Mouse (Mus musculus) intestine, embryonic 15.5 days (tissue): ENCODE data around the gene Cyp27b1. TPM values are rescaled to one million over a fixed set of nuclear protein-coding genes. Genes with fewer than 3 reads are reported as not detected.

ENCODE experiments used
- ATAC-seq: fragments of 200-750 bp; cut with Nextera tagmentation; 2 replicates; pipeline ENCODE4 v1.8.0; 2017; ENCODE audit warnings: moderate TSS enrichment, moderate library complexity
- H3K27ac ChIP-seq: fragments of 300-500 bp; sonication (generic); 2 replicates; pipeline ENCODE4 v1.5.1; 2015; ENCODE audit warnings: mild to moderate bottlenecking, inconsistent platforms
- H3K27me3 ChIP-seq: fragments of 300-500 bp; sonication (generic); replicated peaks from 2 replicates; pipeline ENCODE4 v1.6.1; 2015; ENCODE audit warnings: inconsistent platforms
- H3K36me3 ChIP-seq: fragments of 300-500 bp; sonication (generic); 2 replicates; pipeline ENCODE4 v1.6.1; 2015; ENCODE audit warnings: inconsistent platforms
- H3K4me1 ChIP-seq: fragments of 300-500 bp; sonication (generic); replicated peaks from 2 replicates; pipeline ENCODE4 v1.6.1; 2015; ENCODE audit warnings: inconsistent platforms
- H3K4me2 ChIP-seq: fragments of 300-500 bp; sonication (generic); replicated peaks from 2 replicates; pipeline ENCODE4 v1.6.1; 2015; ENCODE audit warnings: mild to moderate bottlenecking, inconsistent platforms
- H3K4me3 ChIP-seq: fragments of 300-500 bp; sonication (generic); replicated peaks from 2 replicates; pipeline ENCODE4 v1.5.1; 2015; ENCODE audit warnings: inconsistent platforms
- H3K9ac ChIP-seq: fragments of 300-500 bp; sonication (generic); 2 replicates; pipeline ENCODE4 v1.6.1; 2015; ENCODE audit warnings: inconsistent platforms
- H3K9me3 ChIP-seq: fragments of 300-500 bp; sonication (generic); 2 replicates; pipeline ENCODE4 v1.6.1; 2016; ENCODE audit warnings: inconsistent platforms
- WGBS: fragments of 180-500 bp; shearing (Covaris S2); methylation state at CpG from one replicate; pipeline ENCODE4 v1.1.7; 2015; 5-methylcytosine and 5-hydroxymethylcytosine counted together
- polyA plus RNA-seq: library from polyadenylated mRNA; unstranded; fragments of >200 nt; fragmentation: Nextera tagmentation; extraction: Ambion mirVana; gene quantifications from 2 replicates; pipeline ENCODE4 v1.2.1, GENCODE M21; 2015

The Cyp27b1 gene
- polyA plus RNA-seq, 1 experiment from 2014 or later: 0.05 TPM

- no peak for ATAC-seq
- no peaks in the 10 kb centered on the region for H3K36me3 ChIP-seq
- H3K27ac ChIP-seq: no peak overlapping the region
- H3K4me2 ChIP-seq: no peak overlapping the region
- H3K4me3 ChIP-seq: no peak overlapping the region
- 76% methylated on average over 12 of the region's 12 CpGs for WGBS
- peaks cover 5% of the 10 kb centered on the region; the same call in 1 of the 2 replicates for H3K4me1 ChIP-seq
- H3K27me3 ChIP-seq: 0 out of 2 replicates have a peak, but pooled peaks cover 3% of the 10 kb centered on the region
- no peak overlapping the region for H3K9ac ChIP-seq
- H3K9me3 ChIP-seq: no peaks in the 10 kb centered on the region
Measured at GRCm38 (mm10) chr10:127036273-127036672, 11.8 kb upstream of the Cyp27b1 start.

- 75% methylated on average over 12 of the region's 12 CpGs for WGBS
- 0 out of 2 replicates have a peak, but pooled peaks cover 3% of the 10 kb centered on the region for H3K27me3 ChIP-seq
- no peak for ATAC-seq
Measured at GRCm38 (mm10) chr10:127037641-127038040, 10.4 kb upstream of the Cyp27b1 start.

GRCm38 (mm10) chr10:127040569-127041214 is 7.4 kb upstream of the Cyp27b1 start:
- H3K4me2 ChIP-seq: peak overlapping the region; percentile 97
- no peak overlapping the region; the same call in 1 of the 2 replicates for H3K27ac ChIP-seq
- peak overlapping the region; percentile 69 for H3K9ac ChIP-seq
- ATAC-seq: no peak
- H3K4me1 ChIP-seq: peaks cover 11% of the 10 kb centered on the region
- WGBS: 2% methylated on average over 20 of the region's 20 CpGs
- no peaks in the 10 kb centered on the region for H3K9me3 ChIP-seq
- peak overlapping the region; percentile 85 for H3K4me3 ChIP-seq
- no peaks in the 10 kb centered on the region for H3K36me3 ChIP-seq
- 0 out of 2 replicates have a peak, but pooled peaks cover 3% of the 10 kb centered on the region for H3K27me3 ChIP-seq

More at GRCm38 (mm10) chr10:127037641-127038040, 10.4 kb upstream of the Cyp27b1 start:
- H3K36me3 ChIP-seq: no peaks in the 10 kb centered on the region
- H3K27ac ChIP-seq: no peak overlapping the region
- no peak overlapping the region for H3K4me3 ChIP-seq
- no peak overlapping the region for H3K9ac ChIP-seq
- no peak overlapping the region for H3K4me2 ChIP-seq
- H3K9me3 ChIP-seq: no peaks in the 10 kb centered on the region
- H3K4me1 ChIP-seq: peaks cover 9% of the 10 kb centered on the region

- 0 out of 2 replicates have a peak, but pooled peaks cover 3% of the 10 kb centered on the region for H3K27me3 ChIP-seq
Measured at GRCm38 (mm10) chr10:127041274-127041766, 6.7 kb upstream of the Cyp27b1 start, which contains the start of the genes Mettl1 and Eef1akmt3. Gene Mettl1 (plus strand): TSS chr10:127041414. Gene Eef1akmt3 (minus strand): TSS chr10:127041513.

DNA sequence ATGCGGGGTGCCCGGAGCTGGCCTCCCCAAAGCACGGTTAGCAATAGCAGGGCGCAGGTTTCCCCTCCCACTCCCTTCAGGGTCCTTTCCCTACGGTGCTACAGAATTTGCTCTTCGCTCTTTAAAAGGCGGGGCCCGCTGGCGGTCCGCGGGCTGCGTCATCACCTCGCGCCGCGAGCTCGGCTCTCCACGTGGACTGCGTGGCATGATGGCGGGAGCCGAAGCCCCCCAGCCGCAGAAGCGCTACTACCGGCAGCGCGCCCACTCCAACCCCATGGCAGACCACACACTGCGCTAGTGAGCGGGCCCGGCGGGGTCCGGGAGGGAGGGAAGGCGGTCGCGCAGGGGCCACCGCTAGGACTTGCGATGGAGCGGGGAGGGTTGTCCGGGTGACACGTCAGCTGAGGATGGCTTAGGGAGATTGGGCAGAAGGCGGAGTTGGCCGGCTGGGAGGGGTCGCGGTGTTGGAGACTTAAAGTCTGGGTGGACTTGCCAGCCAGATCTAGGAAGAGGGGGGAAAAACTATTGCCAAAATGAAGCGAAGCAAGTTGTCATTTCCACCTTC is 6.2 kb upstream of the Cyp27b1 start:
- H3K9ac ChIP-seq: peak overlapping the region; percentile 69
- peaks cover 11% of the 10 kb centered on the region for H3K4me1 ChIP-seq
- H3K4me2 ChIP-seq: peak overlapping the region; percentile 97
- WGBS: under 1% methylated on average over 38 of the region's 44 CpGs
- peak; percentile 92 for ATAC-seq
- 0 out of 2 replicates have a peak, but pooled peaks cover 3% of the 10 kb centered on the region for H3K27me3 ChIP-seq
- 0 out of 2 replicates have a peak, but pooled peaks cover 2% of the 10 kb centered on the region for H3K36me3 ChIP-seq
- H3K27ac ChIP-seq: peak overlapping the region; percentile 71
- H3K9me3 ChIP-seq: no peaks in the 10 kb centered on the region
- peak overlapping the region; percentile 85 for H3K4me3 ChIP-seq

More at GRCm38 (mm10) chr10:127041274-127041766, 6.7 kb upstream of the Cyp27b1 start, which contains the start of the genes Mettl1 and Eef1akmt3:
- WGBS: 1% methylated on average over 28 of the region's 28 CpGs
- H3K4me1 ChIP-seq: peaks cover 11% of the 10 kb centered on the region
- H3K27ac ChIP-seq: peak within 1 kb of the TSS; percentile 71
- H3K36me3 ChIP-seq: 0 out of 2 replicates have a peak, but pooled peaks cover 2% of the 10 kb centered on the region
- H3K4me3 ChIP-seq: peak within 1 kb of the TSS; percentile 85
- ATAC-seq: peak; percentile 78
- H3K9ac ChIP-seq: peak within 1 kb of the TSS; percentile 69
- H3K4me2 ChIP-seq: peak within 1 kb of the TSS; percentile 97
- H3K9me3 ChIP-seq: no peaks in the 10 kb centered on the region

- WGBS: 16% methylated on average over 5 of the region's 5 CpGs
- peak overlapping the region; percentile 97 for H3K4me2 ChIP-seq
- no peaks in the 10 kb centered on the region for H3K9me3 ChIP-seq
- peak overlapping the region; percentile 69 for H3K9ac ChIP-seq
- peak; percentile 10 for ATAC-seq
- peaks cover 6% of the 10 kb centered on the region for H3K27me3 ChIP-seq
- peak overlapping the region; percentile 85 for H3K4me3 ChIP-seq
- H3K4me1 ChIP-seq: peaks cover 11% of the 10 kb centered on the region
- H3K27ac ChIP-seq: peak overlapping the region; percentile 71
- 0 out of 2 replicates have a peak, but pooled peaks cover 2% of the 10 kb centered on the region for H3K36me3 ChIP-seq
Measured at GRCm38 (mm10) chr10:127042468-127043115, 5.5 kb upstream of the Cyp27b1 start.

DNA sequence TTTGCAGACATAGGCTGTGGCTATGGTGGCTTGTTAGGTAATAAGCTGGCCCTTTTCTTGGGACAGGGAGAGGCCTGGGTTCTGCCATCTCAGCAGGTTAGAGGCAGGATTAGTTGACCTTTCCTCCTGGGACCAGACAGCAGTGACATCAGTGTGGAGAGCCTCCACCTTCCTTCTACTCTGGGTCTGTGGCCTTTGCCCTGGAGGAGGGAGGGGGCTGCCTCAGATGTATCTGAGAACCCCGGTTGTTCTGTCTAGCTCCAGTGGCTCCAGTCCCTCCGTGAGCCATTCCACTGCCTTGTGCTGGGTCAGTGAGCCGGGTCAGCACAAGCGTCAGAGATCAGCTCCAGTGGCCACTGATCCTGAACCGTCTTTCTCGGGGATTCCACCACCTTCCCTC is 4.9 kb upstream of the Cyp27b1 start:
- H3K4me2 ChIP-seq: 0 out of 2 replicates have a peak overlapping the region, but pooled peaks have one; percentile 97
- no peaks in the 10 kb centered on the region for H3K9me3 ChIP-seq
- H3K4me3 ChIP-seq: no peak overlapping the region
- no peak overlapping the region for H3K27ac ChIP-seq
- no peak for ATAC-seq
- H3K4me1 ChIP-seq: peaks cover 11% of the 10 kb centered on the region
- H3K36me3 ChIP-seq: 0 out of 2 replicates have a peak, but pooled peaks cover 2% of the 10 kb centered on the region
- peaks cover 12% of the 10 kb centered on the region for H3K27me3 ChIP-seq
- 91% methylated on average over 6 of the region's 6 CpGs for WGBS
- no peak overlapping the region for H3K9ac ChIP-seq

DNA sequence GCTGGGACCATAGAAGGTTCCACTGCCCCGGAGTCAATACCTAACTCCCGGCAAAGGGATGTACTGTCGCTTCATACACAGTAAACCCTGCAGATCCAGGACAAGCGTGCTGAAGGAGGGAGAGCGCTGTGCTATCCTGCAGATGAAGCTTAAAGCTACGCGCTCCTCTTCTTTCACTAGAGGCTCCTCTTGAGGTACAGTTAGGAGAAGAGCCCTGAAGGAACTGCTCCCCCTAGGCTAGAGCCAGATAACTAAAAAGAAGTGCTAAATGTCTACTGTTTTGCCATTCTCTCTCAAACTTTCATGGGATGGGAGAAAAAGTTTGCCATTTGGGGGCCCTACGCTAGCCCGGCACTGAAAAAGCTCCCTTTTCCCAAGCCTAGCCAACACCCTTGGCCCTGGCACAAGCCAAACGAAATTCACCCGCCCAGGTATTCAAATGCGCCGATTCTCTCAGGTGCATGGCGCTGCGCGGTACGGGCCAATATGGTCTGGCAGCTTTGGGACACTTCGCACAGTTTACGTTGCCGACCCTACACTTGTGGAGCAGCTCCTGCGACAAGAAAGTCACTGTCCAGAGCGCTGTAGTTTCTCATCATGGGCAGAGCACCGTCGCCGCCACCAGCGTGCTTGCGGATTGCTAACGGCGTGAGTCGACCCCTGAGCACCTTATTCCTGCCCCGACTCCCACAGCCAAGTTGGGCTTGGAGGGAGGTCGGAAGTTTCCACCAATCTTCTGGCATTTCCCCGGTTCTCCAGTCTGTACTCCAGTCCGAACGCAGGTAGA is 751 bp downstream of the Cyp27b1 start:
- Histone ChIP-seq H3K9ac (no peak overlapping the region), H3K36me3 (0 out of 2 replicates have a peak, but pooled peaks cover 2% of the 10 kb centered on the region)

GRCm38 (mm10) chr10:127049395-127050118 is 1.5 kb downstream of the Cyp27b1 start:
- H3K36me3 ChIP-seq: 0 out of 2 replicates have a peak, but pooled peaks cover 2% of the 10 kb centered on the region

More for the DNA sequence above, 751 bp downstream of the Cyp27b1 start:
- Histone ChIP-seq H3K4me3 (peak overlapping the region; percentile 26), H3K27ac (no peak overlapping the region), H3K4me1 (peaks cover 17% of the 10 kb centered on the region), H3K4me2 (peak overlapping the region; percentile 66), H3K9me3 (no peaks in the 10 kb centered on the region), H3K27me3 (peaks cover 42% of the 10 kb centered on the region)
- ATAC-seq: no peak
- WGBS: 5% methylated on average over 35 of the region's 35 CpGs

GRCm38 (mm10) chr10:127050119-127050474 is 2.0 kb downstream of the Cyp27b1 start:
- ATAC-seq: peak; percentile 28
- 14% methylated on average over 10 of the region's 10 CpGs for WGBS
- Histone ChIP-seq H3K27ac (no peak overlapping the region), H3K4me3 (no peak overlapping the region), H3K27me3 (peaks cover 42% of the 10 kb centered on the region), H3K9ac (no peak overlapping the region), H3K36me3 (0 out of 2 replicates have a peak, but pooled peaks cover 2% of the 10 kb centered on the region), H3K9me3 (no peaks in the 10 kb centered on the region), H3K4me1 (peaks cover 17% of the 10 kb centered on the region), H3K4me2 (peak overlapping the region; percentile 66)

More at GRCm38 (mm10) chr10:127049395-127050118, 1.5 kb downstream of the Cyp27b1 start:
- no peak overlapping the region for H3K27ac ChIP-seq
- H3K27me3 ChIP-seq: peaks cover 42% of the 10 kb centered on the region
- 3% methylated on average over 29 of the region's 29 CpGs for WGBS
- H3K9ac ChIP-seq: no peak overlapping the region
- H3K9me3 ChIP-seq: no peaks in the 10 kb centered on the region
- peaks cover 17% of the 10 kb centered on the region for H3K4me1 ChIP-seq
- peak; percentile 70 for ATAC-seq
- H3K4me3 ChIP-seq: peak overlapping the region; percentile 26
- H3K4me2 ChIP-seq: peak overlapping the region; percentile 66

- Histone ChIP-seq H3K4me3 (no peak overlapping the region), H3K4me2 (no peak overlapping the region), H3K9me3 (no peaks in the 10 kb centered on the region), H3K4me1 (peaks cover 20% of the 10 kb centered on the region), H3K27me3 (peaks cover 19% of the 10 kb centered on the region), H3K9ac (no peak overlapping the region), H3K27ac (no peak overlapping the region), H3K36me3 (peaks cover 4% of the 10 kb centered on the region; the same call in 1 of the 2 replicates)
- WGBS: 57% methylated on average over 4 of the region's 4 CpGs
- ATAC-seq: no peak
Measured at GRCm38 (mm10) chr10:127054646-127055045, 6.6 kb downstream of the Cyp27b1 start.
